Mouse (Mus musculus) cerebellum, adult 2 months (tissue): ENCODE data around the gene Asxl1. TPM values are rescaled to one million over a fixed set of nuclear protein-coding genes. Genes with fewer than 3 reads are reported as not detected.
"Not testable (repeated sequence)": the region's sequence is repeated elsewhere in the genome, so short reads cannot be mapped to it uniquely, and the experiment has no call there.

Experiments used
- DNase-seq, 2 experiments: peaks; one replicate each; pipeline ENCODE4 v3.0.0; 2021
- H3K27ac ChIP-seq: fragments of 200-500 bp; 2 replicates; pipeline ENCODE4 v1.5.1; 2012; ENCODE audit warnings: low read length, control low read depth, inconsistent platforms; ENCODE audit not compliant: insufficient read depth
- H3K27me3 ChIP-seq: fragments of 200-500 bp; 2 replicates; pipeline ENCODE4 v1.6.1; 2012; ENCODE audit warnings: inconsistent platforms, mild to moderate bottlenecking, low read length, moderate library complexity; ENCODE audit not compliant: control insufficient read depth, insufficient read depth
- H3K4me1 ChIP-seq: fragments of 200-500 bp; 2 replicates; pipeline ENCODE4 v1.6.1; 2011; ENCODE audit warnings: low read length; ENCODE audit not compliant: control insufficient read depth, insufficient read depth
- H3K4me3 ChIP-seq: fragments of 200-500 bp; replicated peaks from 2 replicates; pipeline ENCODE3; 2011; ENCODE audit warnings: mild to moderate bottlenecking, low read depth, low read length, control low read depth; ENCODE audit not compliant: insufficient read depth
- CTCF ChIP-seq: fragments of 200-500 bp; IDR thresholded peaks from 2 replicates; pipeline ENCODE4 v1.5.1; 2011; ENCODE audit warnings: low read depth, mild to moderate bottlenecking, control low read depth, low read length, moderate library complexity, borderline replicate concordance; ENCODE audit not compliant: insufficient read depth
- POLR2A ChIP-seq: fragments of 200-500 bp; IDR thresholded peaks from 2 replicates; pipeline ENCODE4 v1.6.1; 2011; ENCODE audit warnings: low read length, control low read depth, borderline replicate concordance; ENCODE audit not compliant: insufficient read depth
- WGBS: fragments of 180-500 bp; shearing (Covaris S2); methylation state at CpG from one replicate; pipeline ENCODE4 v1.1.7; 2018; 5-methylcytosine and 5-hydroxymethylcytosine counted together
- polyA plus RNA-seq: library from polyadenylated mRNA; depleted of rRNA; stranded (reverse); fragments of >200 nt; gene quantifications from 2 replicates; pipeline ENCODE4 v1.2.3, GENCODE M21; 2012

Asxl1 gene
- polyA plus RNA-seq, 1 experiment, result 21.8 TPM

GRCm38 (mm10) chr2:153346221-153347182 is 873 bp downstream of the Asxl1 start:
- no peak for TF ChIP-seq CTCF
- TF ChIP-seq POLR2A, result no peak
- Histone ChIP-seq H3K27ac (no peak overlapping the region), H3K27me3 (no peaks in the 10 kb centered on the region), H3K4me1 (peaks cover 6% of the 10 kb centered on the region; the same call in 1 of the 2 replicates), H3K4me3 (peak overlapping the region; percentile 91)
- DNase-seq, result peak; percentile 51 to 61
- WGBS, result under 1% methylated on average over 68 of the region's 76 CpGs

- H3K27ac ChIP-seq, result no peak overlapping the region
- H3K27me3 ChIP-seq, result no peaks in the 10 kb centered on the region
- DNase-seq, result no peak
- peak overlapping the region; percentile 91 for H3K4me3 ChIP-seq
- no peak for TF ChIP-seq POLR2A
- no peak for TF ChIP-seq CTCF
- 6% methylated on average over 9 of the region's 9 CpGs for WGBS
- H3K4me1 ChIP-seq, result peaks cover 6% of the 10 kb centered on the region; the same call in 1 of the 2 replicates
Measured at GRCm38 (mm10) chr2:153347183-153347781, 1.7 kb downstream of the Asxl1 start.

- TF ChIP-seq POLR2A (no peak), CTCF (no peak)
- peaks cover 6% of the 10 kb centered on the region; the same call in 1 of the 2 replicates for H3K4me1 ChIP-seq
- H3K27ac ChIP-seq, result no peak overlapping the region
- whole genome bisulfite sequencing, result 40% methylated on average over 6 of the region's 6 CpGs
- no peaks in the 10 kb centered on the region for H3K27me3 ChIP-seq
- no peak overlapping the region for H3K4me3 ChIP-seq
- no peak for DNase-seq
Measured at GRCm38 (mm10) chr2:153348100-153348831, 2.6 kb downstream of the Asxl1 start.

GRCm38 (mm10) chr2:153350552-153351181 is 5.0 kb downstream of the Asxl1 start:
- Histone ChIP-seq H3K4me3 (no peak overlapping the region), H3K4me1 (peaks cover 6% of the 10 kb centered on the region; the same call in 1 of the 2 replicates), H3K27me3 (no peaks in the 10 kb centered on the region), H3K27ac (no peak overlapping the region)
- TF ChIP-seq POLR2A (no peak), CTCF (no peak)
- 23% methylated on average over 6 of the region's 6 CpGs for WGBS
- no peak for DNase-seq

- 57% methylated on average over 2 of the region's 2 CpGs for WGBS
- TF ChIP-seq POLR2A, result no peak
- no peak for TF ChIP-seq CTCF
- Histone ChIP-seq H3K27ac (no peak overlapping the region), H3K4me3 (no peak overlapping the region), H3K27me3 (no peaks in the 10 kb centered on the region), H3K4me1 (peaks cover 6% of the 10 kb centered on the region; the same call in 1 of the 2 replicates)
- no peak for DNase-seq
Measured at GRCm38 (mm10) chr2:153354648-153355047, 9.0 kb downstream of the Asxl1 start.

GRCm38 (mm10) chr2:153356784-153357183 is 11.2 kb downstream of the Asxl1 start:
- TF ChIP-seq POLR2A, result no peak
- no peak for TF ChIP-seq CTCF
- H3K27ac ChIP-seq, result no peak overlapping the region
- DNase-seq, result no peak
- 93% methylated on average over 4 of the region's 4 CpGs for WGBS
- H3K4me3 ChIP-seq, result no peak overlapping the region
- H3K27me3 ChIP-seq, result no peaks in the 10 kb centered on the region
- H3K4me1 ChIP-seq, result no peaks in the 10 kb centered on the region

- Histone ChIP-seq H3K4me1 (no peaks in the 10 kb centered on the region), H3K27me3 (no peaks in the 10 kb centered on the region), H3K27ac (no peak overlapping the region), H3K4me3 (no peak overlapping the region)
- TF ChIP-seq POLR2A (no peak), CTCF (no peak)
- 93% methylated on average over 1 of the region's 1 CpGs for WGBS
- DNase-seq, result no peak
Measured at GRCm38 (mm10) chr2:153361101-153361710, 15.6 kb downstream of the Asxl1 start.

GRCm38 (mm10) chr2:153364531-153364930 is 18.9 kb downstream of the Asxl1 start:
- H3K4me1 ChIP-seq, H3K27ac ChIP-seq, H3K27me3 ChIP-seq, H3K4me3 ChIP-seq, DNase-seq: not testable (repeated sequence)
- WGBS, result 77% methylated on average over 14 of the region's 14 CpGs
